Mouse (Mus musculus) heart, embryonic 15.5 days (tissue): ENCODE results near the gene R3hdm2. TPM values are rescaled to one million over a fixed set of nuclear protein-coding genes. Genes with fewer than 3 reads are reported as not detected.

Experiments used
- ATAC-seq: fragments of 200-750 bp; cut with Nextera tagmentation; replicated peaks from 2 replicates; pipeline ENCODE4 v1.8.0; 2017; ENCODE audit warnings: low read depth, moderate TSS enrichment; ENCODE audit not compliant: insufficient number of reproducible peaks, insufficient read depth, low FRiP score
- H3K27ac ChIP-seq: fragments of 300-500 bp; sonication (generic); 2 replicates; pipeline ENCODE4 v1.5.1; 2015; ENCODE audit warnings: mild to moderate bottlenecking, inconsistent platforms
- H3K27me3 ChIP-seq: fragments of 300-500 bp; sonication (generic); 2 replicates; pipeline ENCODE4 v1.6.1; 2015; ENCODE audit warnings: inconsistent platforms
- H3K36me3 ChIP-seq: fragments of 300-500 bp; sonication (generic); 2 replicates; pipeline ENCODE4 v1.6.1; 2015; ENCODE audit warnings: mild to moderate bottlenecking, inconsistent platforms
- H3K4me1 ChIP-seq: fragments of 300-500 bp; sonication (generic); replicated peaks from 2 replicates; pipeline ENCODE4 v1.6.1; 2015; ENCODE audit warnings: inconsistent platforms
- H3K4me2 ChIP-seq: fragments of 300-500 bp; sonication (generic); 2 replicates; pipeline ENCODE4 v1.6.1; 2015; ENCODE audit warnings: inconsistent platforms, mild to moderate bottlenecking, moderate library complexity
- H3K4me3 ChIP-seq: fragments of 300-500 bp; sonication (generic); 2 replicates; pipeline ENCODE4 v1.5.1; 2015; ENCODE audit warnings: mild to moderate bottlenecking, inconsistent platforms
- H3K9ac ChIP-seq: fragments of 300-500 bp; sonication (generic); 2 replicates; pipeline ENCODE4 v1.6.1; 2015; ENCODE audit warnings: mild to moderate bottlenecking, inconsistent platforms
- H3K9me3 ChIP-seq: fragments of 300-500 bp; sonication (generic); replicated peaks from 2 replicates; pipeline ENCODE4 v1.6.1; 2016; ENCODE audit warnings: inconsistent platforms
- WGBS: fragments of 180-500 bp; shearing (Covaris S2); methylation state at CpG from one replicate; pipeline ENCODE4 v1.1.7; 2015; ENCODE audit warnings: mixed read lengths; 5-methylcytosine and 5-hydroxymethylcytosine counted together
- polyA plus RNA-seq: library from polyadenylated mRNA; unstranded; fragments of >200 nt; fragmentation: Nextera tagmentation; extraction: Ambion mirVana; gene quantifications from 2 replicates; pipeline ENCODE4 v1.2.1, GENCODE M21; 2015

Gene R3hdm2
- polyA plus RNA-seq, 1 experiment from 2014 or later: 30.9 TPM

GRCm38 (mm10) chr10:127537854-127538583 is 157.9 kb downstream of the R3hdm2 start:
- peaks cover 49% of the 10 kb centered on the region for H3K27me3 ChIP-seq
- H3K9me3 ChIP-seq: no peaks in the 10 kb centered on the region
- H3K9ac ChIP-seq: no peak overlapping the region
- H3K27ac ChIP-seq: no peak overlapping the region
- no peak overlapping the region for H3K4me3 ChIP-seq
- ATAC-seq: no peak
- 0 out of 2 replicates have a peak, but pooled peaks cover 6% of the 10 kb centered on the region for H3K36me3 ChIP-seq
- H3K4me2 ChIP-seq: no peak overlapping the region
- peaks cover 18% of the 10 kb centered on the region for H3K4me1 ChIP-seq
- 29% methylated on average over 7 of the region's 7 CpGs for WGBS

DNA sequence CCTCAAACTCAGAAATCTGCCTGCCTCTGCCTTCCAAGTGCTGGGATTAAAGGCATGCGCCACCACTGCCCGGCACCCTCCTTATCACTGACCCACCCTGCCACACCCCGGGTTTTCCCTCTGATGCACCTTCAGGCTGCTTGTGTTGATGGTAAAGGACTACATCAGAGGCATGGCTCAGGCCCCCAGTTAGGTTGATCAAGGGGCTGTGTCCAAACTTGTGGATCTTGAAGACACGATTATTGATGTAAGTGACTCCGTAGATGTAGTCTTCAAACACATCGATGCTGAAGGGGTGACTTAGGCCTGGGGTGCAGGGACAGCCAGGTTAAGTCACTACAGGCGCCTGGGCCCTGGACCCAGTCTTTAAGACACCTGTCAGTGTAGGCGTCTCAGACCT is 161.4 kb downstream of the R3hdm2 start:
- Histone ChIP-seq H3K4me3 (no peak overlapping the region), H3K9me3 (no peaks in the 10 kb centered on the region), H3K36me3 (peaks cover 11% of the 10 kb centered on the region; the same call in 1 of the 2 replicates), H3K27ac (no peak overlapping the region), H3K27me3 (peaks cover 14% of the 10 kb centered on the region), H3K9ac (no peak overlapping the region), H3K4me2 (no peak overlapping the region), H3K4me1 (no peaks in the 10 kb centered on the region)
- no peak for ATAC-seq
- 88% methylated on average over 8 of the region's 8 CpGs for WGBS

- no peak overlapping the region for H3K27ac ChIP-seq
- WGBS: 63% methylated on average over 13 of the region's 13 CpGs
- peaks cover 17% of the 10 kb centered on the region; the same call in 1 of the 2 replicates for H3K36me3 ChIP-seq
- H3K4me1 ChIP-seq: no peaks in the 10 kb centered on the region
- H3K4me2 ChIP-seq: no peak overlapping the region
- ATAC-seq: no peak
- H3K9me3 ChIP-seq: no peaks in the 10 kb centered on the region
- peaks cover 8% of the 10 kb centered on the region for H3K27me3 ChIP-seq
- H3K4me3 ChIP-seq: no peak overlapping the region
- no peak overlapping the region for H3K9ac ChIP-seq
These were observed 162.0 kb downstream of the R3hdm2 start for GRCm38 (mm10) chr10:127542084-127542483.

GRCm38 (mm10) chr10:127542720-127543119 is 162.6 kb downstream of the R3hdm2 start:
- H3K9me3 ChIP-seq: no peaks in the 10 kb centered on the region
- no peaks in the 10 kb centered on the region for H3K4me1 ChIP-seq
- peaks cover 19% of the 10 kb centered on the region; the same call in 1 of the 2 replicates for H3K36me3 ChIP-seq
- 65% methylated on average over 6 of the region's 6 CpGs for WGBS
- H3K4me2 ChIP-seq: no peak overlapping the region
- H3K9ac ChIP-seq: no peak overlapping the region
- no peak overlapping the region for H3K4me3 ChIP-seq
- H3K27ac ChIP-seq: no peak overlapping the region
- peaks cover 5% of the 10 kb centered on the region; the same call in 1 of the 2 replicates for H3K27me3 ChIP-seq
- no peak for ATAC-seq

DNA sequence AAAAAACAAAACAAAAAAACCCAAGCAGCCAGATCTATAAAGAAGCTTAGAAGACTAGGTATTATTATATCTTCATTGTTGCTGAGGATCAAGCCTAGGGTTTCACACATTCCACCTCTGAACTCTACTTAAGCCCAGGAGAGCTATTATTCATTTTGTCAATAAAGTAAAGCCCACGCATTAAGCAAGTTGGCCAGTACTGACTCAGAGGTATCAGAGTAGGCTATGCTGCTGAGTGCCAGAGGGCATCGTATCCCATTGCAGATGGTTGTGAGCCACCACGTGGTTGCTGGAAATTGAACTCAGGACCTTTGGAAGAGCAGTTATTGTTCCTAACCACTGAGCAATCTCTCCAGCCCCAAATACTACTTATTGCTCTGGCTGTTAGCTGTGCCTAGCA is 163.8 kb downstream of the R3hdm2 start:
- WGBS: 79% methylated on average over 3 of the region's 3 CpGs
- ATAC-seq: no peak
- no peak overlapping the region for H3K4me2 ChIP-seq
- no peak overlapping the region for H3K4me3 ChIP-seq
- no peaks in the 10 kb centered on the region for H3K9me3 ChIP-seq
- no peak overlapping the region for H3K9ac ChIP-seq
- peaks cover 19% of the 10 kb centered on the region; the same call in 1 of the 2 replicates for H3K36me3 ChIP-seq
- no peaks in the 10 kb centered on the region for H3K4me1 ChIP-seq
- H3K27me3 ChIP-seq: no peaks in the 10 kb centered on the region
- no peak overlapping the region for H3K27ac ChIP-seq

- no peak overlapping the region for H3K9ac ChIP-seq
- H3K4me3 ChIP-seq: no peak overlapping the region
- H3K27me3 ChIP-seq: no peaks in the 10 kb centered on the region
- H3K4me1 ChIP-seq: no peaks in the 10 kb centered on the region
- H3K27ac ChIP-seq: no peak overlapping the region
- H3K36me3 ChIP-seq: peaks cover 19% of the 10 kb centered on the region; the same call in 1 of the 2 replicates
- no peaks in the 10 kb centered on the region for H3K9me3 ChIP-seq
- ATAC-seq: no peak
- 83% methylated on average over 20 of the region's 20 CpGs for WGBS
- no peak overlapping the region for H3K4me2 ChIP-seq
These were observed 164.2 kb downstream of the R3hdm2 start for GRCm38 (mm10) chr10:127544375-127544774.

DNA sequence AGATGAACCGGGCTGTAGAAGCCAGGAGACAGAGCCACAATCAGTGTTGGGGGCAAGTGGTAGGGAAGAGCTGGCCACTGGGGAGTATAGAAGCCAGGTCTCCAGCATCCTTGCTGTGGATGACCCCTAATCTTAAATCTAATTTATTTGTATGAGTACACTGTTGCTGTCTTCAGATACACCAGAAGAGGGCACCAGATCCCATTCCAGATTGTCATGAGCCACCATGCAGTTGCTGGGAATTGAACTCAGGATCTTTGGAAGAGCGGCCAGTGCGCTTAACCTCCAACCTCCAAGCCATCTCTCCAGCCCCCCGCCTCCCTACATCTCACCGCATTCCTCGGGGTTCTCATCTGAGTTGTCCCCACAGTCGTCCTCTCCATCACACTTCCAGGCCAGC is 166.4 kb downstream of the R3hdm2 start:
- peaks cover 13% of the 10 kb centered on the region; the same call in 1 of the 2 replicates for H3K36me3 ChIP-seq
- 86% methylated on average over 7 of the region's 7 CpGs for WGBS
- no peak overlapping the region for H3K27ac ChIP-seq
- H3K4me3 ChIP-seq: no peak overlapping the region
- H3K4me2 ChIP-seq: no peak overlapping the region
- no peaks in the 10 kb centered on the region for H3K27me3 ChIP-seq
- no peaks in the 10 kb centered on the region for H3K9me3 ChIP-seq
- no peak for ATAC-seq
- no peaks in the 10 kb centered on the region for H3K4me1 ChIP-seq
- H3K9ac ChIP-seq: no peak overlapping the region

DNA sequence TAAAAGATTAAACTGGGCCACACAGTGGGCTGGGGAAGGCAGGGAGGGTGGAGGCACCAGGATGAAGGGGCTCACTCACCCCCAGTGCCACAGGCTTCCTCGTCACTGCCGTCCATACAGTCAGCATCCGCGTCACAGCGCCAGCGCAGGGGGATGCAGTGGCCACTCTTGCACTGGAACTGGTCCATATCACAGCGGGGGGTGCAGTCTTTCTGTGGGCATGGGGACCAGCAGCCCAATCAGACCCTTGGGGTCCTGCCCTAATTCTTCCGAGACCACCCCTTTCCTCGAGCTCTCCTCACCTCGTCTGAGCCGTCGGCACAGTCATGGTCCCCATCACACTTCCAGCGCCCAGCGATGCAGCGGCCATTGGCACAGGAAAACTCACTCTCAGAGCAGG is 168.1 kb downstream of the R3hdm2 start:
- no peak overlapping the region for H3K4me3 ChIP-seq
- no peak overlapping the region for H3K27ac ChIP-seq
- H3K4me1 ChIP-seq: no peaks in the 10 kb centered on the region
- H3K36me3 ChIP-seq: peaks cover 25% of the 10 kb centered on the region
- no peak overlapping the region for H3K4me2 ChIP-seq
- 90% methylated on average over 15 of the region's 15 CpGs for WGBS
- H3K9ac ChIP-seq: no peak overlapping the region
- H3K27me3 ChIP-seq: no peaks in the 10 kb centered on the region
- no peaks in the 10 kb centered on the region for H3K9me3 ChIP-seq
- ATAC-seq: no peak

Other genes with a start within 250 kb of the R3hdm2 start
- 1.5 and 5.7 TPM in 2 replicates for gene B4galnt1, start 215.1 kb upstream of the R3hdm2 start, polyA plus RNA-seq
- gene Slc26a10, start 199.7 kb upstream of the R3hdm2 start, polyA plus RNA-seq: 15.6 and 16.7 TPM in 2 replicates
- gene Arhgef25, start 190.2 kb upstream of the R3hdm2 start, polyA plus RNA-seq: 24.7 and 32.5 TPM in 2 replicates
- gene Dtx3, start 184.6 kb upstream of the R3hdm2 start, polyA plus RNA-seq: 63.5 and 86.0 TPM in 2 replicates
- 23.2 and 27.0 TPM in 2 replicates for gene Pip4k2c, start 168.7 kb upstream of the R3hdm2 start, polyA plus RNA-seq
- 0.35 and 2.3 TPM in 2 replicates for gene Kif5a, start 117.0 kb upstream of the R3hdm2 start, polyA plus RNA-seq
- 127 and 152 TPM in 2 replicates for gene Dctn2, start 114.0 kb upstream of the R3hdm2 start, polyA plus RNA-seq
- 10.6 and 15.7 TPM in 2 replicates for gene Mbd6, start 91.3 kb upstream of the R3hdm2 start, polyA plus RNA-seq
- 75.4 and 78.4 TPM in 2 replicates for gene Mars, start 68.5 kb upstream of the R3hdm2 start, polyA plus RNA-seq
- 2.0 and 11.0 TPM in 2 replicates for gene Arhgap9, start 58.4 kb upstream of the R3hdm2 start, polyA plus RNA-seq
- 0.58 and 1.5 TPM in 2 replicates for gene Gli1, start 38.4 kb upstream of the R3hdm2 start, polyA plus RNA-seq
- gene Inhbe, start 25.9 kb upstream of the R3hdm2 start, polyA plus RNA-seq: 0.03 TPM in 1 of 2 replicates, not detected in the other
- 0.10 TPM in 1 of 2 replicates, not detected in the other for gene Inhbc, start 9.9 kb upstream of the R3hdm2 start, polyA plus RNA-seq
- 0.62 and 1.1 TPM in 2 replicates for gene Stac3, start 121.4 kb downstream of the R3hdm2 start, polyA plus RNA-seq
- 49.7 and 53.6 TPM in 2 replicates for gene Ndufa4l2, start 134.6 kb downstream of the R3hdm2 start, polyA plus RNA-seq
- gene Shmt2, start 142.1 kb downstream of the R3hdm2 start, polyA plus RNA-seq: 89.8 and 106 TPM in 2 replicates
- 1.2 and 2.9 TPM in 2 replicates for gene Nxph4, start 154.2 kb downstream of the R3hdm2 start, polyA plus RNA-seq
- 31.2 and 43.1 TPM in 2 replicates for gene Lrp1, start 240.8 kb downstream of the R3hdm2 start, polyA plus RNA-seq